Mouse (Mus musculus) lung, postnatal 0 days (tissue): ENCODE measurements around the gene Krtap5-1.
"Not testable (repeated sequence)": the region's sequence is repeated elsewhere in the genome, so short reads cannot be mapped to it uniquely, and the experiment has no call there.

Experiments
- CTCF ChIP-seq: IDR thresholded peaks from 2 replicates; pipeline ENCODE4 v1.5.1; 2016; ENCODE audit warnings: antibody characterized with exemption, mild to moderate bottlenecking
- EP300 ChIP-seq: IDR thresholded peaks from 2 replicates; pipeline ENCODE4 v1.6.1; 2016; ENCODE audit warnings: antibody characterized with exemption, mild to moderate bottlenecking, control low read depth

- not testable (repeated sequence) for TF ChIP-seq CTCF, EP300
These were observed 22.7 kb downstream of the Krtap5-1 start, which contains the start of gene Gm4559 for GRCm38 (mm10) chr7:142274263-142274662.
